Mouse (Mus musculus): Measurements from ENCODE around the gene Atpaf1. TPM values are rescaled to one million over a fixed set of nuclear protein-coding genes. Genes with fewer than 3 reads are reported as not detected.

Gene Atpaf1
- total and polyA plus RNA-seq, 3 experiments = 58.4 to 98.1 (median 83.1) TPM

DNA sequence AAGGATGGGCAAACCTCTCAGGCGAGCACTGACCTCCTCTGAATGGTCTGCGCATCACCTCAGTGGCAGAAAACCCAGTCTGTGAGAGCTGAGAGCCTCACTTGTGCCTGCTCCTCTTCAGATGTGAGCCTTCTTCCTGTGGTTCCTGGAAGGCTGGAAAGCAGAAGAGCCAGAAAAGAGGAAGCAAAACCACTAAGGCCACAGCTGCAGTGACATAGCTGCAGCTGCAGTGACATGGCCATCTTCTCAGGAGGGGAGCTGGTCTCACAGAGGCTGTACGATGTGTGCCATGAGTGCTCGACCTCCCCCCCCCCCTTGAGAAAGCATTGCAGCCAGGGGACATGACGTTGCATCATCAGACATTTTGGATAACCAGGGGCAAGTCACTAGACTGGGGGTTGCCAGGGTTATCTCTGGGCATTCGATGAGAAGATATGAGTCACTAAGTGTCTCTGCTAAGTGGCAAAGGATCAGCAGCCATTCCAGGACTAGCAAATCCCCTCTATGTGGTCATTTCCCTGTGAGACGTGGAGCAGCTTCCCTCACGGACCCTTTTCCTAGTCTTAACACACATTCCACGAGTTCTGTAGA lies 72.8 kb downstream of the Atpaf1 start:
- H3K79me2 ChIP-seq (replicated peaks; ENCODE audit: control insufficient read depth, insufficient read depth, low read length) = no peaks in the 10 kb centered on the region
- 72% methylated on average over 9 of the region's 9 CpGs for WGBS
- H3K36me3 ChIP-seq (ENCODE audit: control insufficient read depth, insufficient read depth, low read length) = no peaks in the 10 kb centered on the region; the same call in 1 of the 2 replicates
- no peak overlapping the region for H3K27ac ChIP-seq
- no peaks in the 10 kb centered on the region for H3K4me1 ChIP-seq (ENCODE audit: control insufficient read depth, insufficient read depth, low read length)
- intact Hi-C loops (cut with DNase I) = no loop called here
- DNase-seq = peak in 1 of 2 experiments; percentile 34
- no peak overlapping the region for H3K9ac ChIP-seq (ENCODE audit: low read depth, low read length)
- H3K4me3 ChIP-seq = no peak overlapping the region
- no peaks in the 10 kb centered on the region for H3K27me3 ChIP-seq (ENCODE audit: control insufficient read depth, insufficient read depth, low read length)
- TF ChIP-seq POLR2A (IDR thresholded peaks at IDR 0.05; ENCODE audit: insufficient read depth, low read depth, low read length) (no peak), CTCF (IDR thresholded peaks at IDR 0.05) (no peak), EP300 (IDR thresholded peaks at IDR 0.05; ENCODE audit: insufficient read depth, low read depth, low read length) (no peak)

DNA sequence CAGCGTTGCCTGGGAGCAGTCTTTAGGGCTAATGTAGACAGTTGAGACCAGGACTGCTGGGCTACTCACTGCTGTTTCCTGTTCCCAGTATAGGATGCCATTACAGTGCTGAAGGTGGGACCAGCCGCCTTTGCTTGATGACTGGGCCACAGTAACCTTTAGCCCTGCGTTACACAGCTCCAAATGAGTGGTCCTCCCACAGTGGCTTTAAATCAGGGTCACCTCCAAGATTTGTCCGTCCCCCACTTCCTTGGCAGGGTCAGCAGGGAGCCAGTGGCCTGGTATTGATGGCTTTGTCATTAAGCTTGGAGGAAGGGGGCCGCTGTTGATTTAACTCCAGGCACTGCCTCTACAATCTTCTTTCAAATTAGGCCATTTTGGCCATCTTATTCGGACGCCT lies 78.7 kb downstream of the Atpaf1 start:
- no peak for TF ChIP-seq EP300 (IDR thresholded peaks at IDR 0.05; ENCODE audit: insufficient read depth, low read depth, low read length)
- TF ChIP-seq CTCF (IDR thresholded peaks at IDR 0.05) = no peak
- TF ChIP-seq POLR2A (IDR thresholded peaks at IDR 0.05; ENCODE audit: insufficient read depth, low read depth, low read length) = no peak
- Histone ChIP-seq H3K79me2 (replicated peaks; ENCODE audit: control insufficient read depth, insufficient read depth, low read length) (no peaks in the 10 kb centered on the region), H3K4me1 (ENCODE audit: control insufficient read depth, insufficient read depth, low read length) (no peaks in the 10 kb centered on the region), H3K27me3 (ENCODE audit: control insufficient read depth, insufficient read depth, low read length) (no peaks in the 10 kb centered on the region), H3K4me3 (no peak overlapping the region), H3K36me3 (ENCODE audit: control insufficient read depth, insufficient read depth, low read length) (no peaks in the 10 kb centered on the region), H3K27ac (no peak overlapping the region), H3K9ac (ENCODE audit: low read depth, low read length) (no peak overlapping the region)
- WGBS = 87% methylated on average over 7 of the region's 7 CpGs
- DNase-seq = no peak
- intact Hi-C loops (cut with DNase I) = no loop called here

DNA sequence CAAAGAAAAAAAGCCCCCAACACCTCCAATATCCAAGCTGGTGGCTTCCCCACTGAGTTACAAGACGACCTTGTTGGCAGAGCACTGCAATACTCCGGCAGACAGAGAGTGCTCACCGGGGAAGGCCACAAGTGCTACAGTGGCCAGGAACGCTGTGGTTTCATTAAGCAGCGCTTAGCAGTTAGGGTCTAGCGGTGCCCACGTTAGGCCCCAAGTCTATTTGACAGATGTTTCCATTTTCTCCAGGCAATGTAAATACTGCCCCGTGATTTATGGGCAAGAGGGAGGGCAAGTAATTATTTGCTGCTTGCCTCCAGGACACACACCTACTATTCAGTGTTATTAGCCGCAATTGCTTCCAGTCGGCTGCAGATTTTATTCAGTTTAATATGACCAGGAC lies 79.3 kb downstream of the Atpaf1 start:
- Histone ChIP-seq H3K4me3 (no peak overlapping the region), H3K27ac (no peak overlapping the region), H3K36me3 (ENCODE audit: control insufficient read depth, insufficient read depth, low read length) (no peaks in the 10 kb centered on the region), H3K27me3 (ENCODE audit: control insufficient read depth, insufficient read depth, low read length) (no peaks in the 10 kb centered on the region), H3K4me1 (ENCODE audit: control insufficient read depth, insufficient read depth, low read length) (no peaks in the 10 kb centered on the region), H3K9ac (ENCODE audit: low read depth, low read length) (no peak overlapping the region), H3K79me2 (replicated peaks; ENCODE audit: control insufficient read depth, insufficient read depth, low read length) (no peaks in the 10 kb centered on the region)
- whole genome bisulfite sequencing = 85% methylated on average over 10 of the region's 10 CpGs
- TF ChIP-seq EP300 (IDR thresholded peaks at IDR 0.05; ENCODE audit: insufficient read depth, low read depth, low read length) (no peak), CTCF (IDR thresholded peaks at IDR 0.05) (no peak), POLR2A (IDR thresholded peaks at IDR 0.05; ENCODE audit: insufficient read depth, low read depth, low read length) (no peak)
- intact Hi-C loops (cut with DNase I) = no loop called here
- DNase-seq = no peak

Other genes with a start within 250 kb of the Atpaf1 start
- not detected for gene Cyp4a31, start 221.2 kb upstream of the Atpaf1 start, total RNA-seq (2021)
- gene Cyp4a31, start 221.2 kb upstream of the Atpaf1 start, polyA plus RNA-seq (2012; rRNA removed) = not detected in 2 replicates
- gene Cyp4a32, start 183.8 kb upstream of the Atpaf1 start, total RNA-seq (2021) = not detected
- gene Cyp4a32, start 183.8 kb upstream of the Atpaf1 start, polyA plus RNA-seq (2012; rRNA removed) = not detected in 2 replicates
- gene Cyp4b1, start 137.1 kb upstream of the Atpaf1 start, total RNA-seq (2021) = 10 to 100 TPM; 28.3 to 29.2 TPM
- gene Cyp4b1, start 137.1 kb upstream of the Atpaf1 start, polyA plus RNA-seq (2012; rRNA removed) = 56.5 and 61.1 TPM in 2 replicates
- gene Efcab14, start 47.1 kb upstream of the Atpaf1 start, total RNA-seq (2021) = 10 to 100 TPM; 38.7 to 40.1 TPM
- gene Efcab14, start 47.1 kb upstream of the Atpaf1 start, polyA plus RNA-seq (2012; rRNA removed) = 20.4 and 34.4 TPM in 2 replicates
- under 1 TPM; 0.39 to 0.94 TPM for gene Tex38, start 3.8 kb upstream of the Atpaf1 start, total RNA-seq (2021)
- 0.47 and 1.2 TPM in 2 replicates for gene Tex38, start 3.8 kb upstream of the Atpaf1 start, polyA plus RNA-seq (2012; rRNA removed)
- 1 to 10 TPM; 3.2 to 4.3 TPM for gene Mob3c, start 43.3 kb downstream of the Atpaf1 start, total RNA-seq (2021)
- 7.4 and 9.3 TPM in 2 replicates for gene Mob3c, start 43.3 kb downstream of the Atpaf1 start, polyA plus RNA-seq (2012; rRNA removed)
- 10 to 100 TPM; 18.3 to 20.6 TPM for gene Mknk1, start 54.4 kb downstream of the Atpaf1 start, total RNA-seq (2021)
- 32.1 and 42.1 TPM in 2 replicates for gene Mknk1, start 54.4 kb downstream of the Atpaf1 start, polyA plus RNA-seq (2012; rRNA removed)
- not detected for gene Kncn, start 99.6 kb downstream of the Atpaf1 start, total RNA-seq (2021)
- 0.18 TPM in 1 of 2 replicates, not detected in the other for gene Kncn, start 99.6 kb downstream of the Atpaf1 start, polyA plus RNA-seq (2012; rRNA removed)
- not detected for gene 6430628N08Rik, start 105.9 kb downstream of the Atpaf1 start, total RNA-seq (2021)
- gene 6430628N08Rik, start 105.9 kb downstream of the Atpaf1 start, polyA plus RNA-seq (2012; rRNA removed) = not detected in 2 replicates
- not detected for gene Dmbx1, start 155.1 kb downstream of the Atpaf1 start, total RNA-seq (2021)
- gene Dmbx1, start 155.1 kb downstream of the Atpaf1 start, polyA plus RNA-seq (2012; rRNA removed) = not detected in 2 replicates
- gene Faah, start 233.1 kb downstream of the Atpaf1 start, total RNA-seq (2021) = under 1 TPM; 0.14 to 0.23 TPM
- 0.53 and 1.4 TPM in 2 replicates for gene Faah, start 233.1 kb downstream of the Atpaf1 start, polyA plus RNA-seq (2012; rRNA removed)